Mouse (Mus musculus) neural tube, embryonic 12.5 days (tissue): ENCODE results near the gene Tagap1. TPM values are rescaled to one million over a fixed set of nuclear protein-coding genes. Genes with fewer than 3 reads are reported as not detected.
"Not testable (repeated sequence)": the region's sequence is repeated elsewhere in the genome, so short reads cannot be mapped to it uniquely, and the experiment has no call there.

Source experiments
- ATAC-seq: fragments of 200-750 bp; cut with Nextera tagmentation; 2 replicates; pipeline ENCODE4 v1.8.0; 2017; ENCODE audit warnings: low read depth, mild to moderate bottlenecking, moderate TSS enrichment, moderate library complexity; ENCODE audit not compliant: low FRiP score
- H3K27ac ChIP-seq: fragments of 300-500 bp; sonication (generic); 2 replicates; pipeline ENCODE4 v1.5.1; 2016
- H3K27me3 ChIP-seq: fragments of 300-500 bp; sonication (generic); replicated peaks from 2 replicates; pipeline ENCODE4 v1.6.1; 2016; ENCODE audit warnings: mild to moderate bottlenecking
- H3K36me3 ChIP-seq: fragments of 300-500 bp; sonication (generic); 2 replicates; pipeline ENCODE4 v1.6.1; 2016; ENCODE audit warnings: mild to moderate bottlenecking
- H3K4me1 ChIP-seq: fragments of 300-500 bp; sonication (generic); 2 replicates; pipeline ENCODE4 v1.6.1; 2016
- H3K4me2 ChIP-seq: fragments of 300-500 bp; sonication (generic); replicated peaks from 2 replicates; pipeline ENCODE4 v1.6.1; 2016; ENCODE audit warnings: mild to moderate bottlenecking
- H3K4me3 ChIP-seq: fragments of 300-500 bp; sonication (generic); 2 replicates; pipeline ENCODE4 v1.5.1; 2016
- H3K9ac ChIP-seq: fragments of 300-500 bp; sonication (generic); 2 replicates; pipeline ENCODE4 v1.6.1; 2016; ENCODE audit warnings: mild to moderate bottlenecking
- H3K9me3 ChIP-seq: fragments of 300-500 bp; sonication (generic); 2 replicates; pipeline ENCODE4 v1.6.1; 2016; ENCODE audit warnings: mild to moderate bottlenecking
- WGBS: fragments of 180-500 bp; shearing (Covaris S2); methylation state at CpG from one replicate; pipeline ENCODE4 v1.1.7; 2016; 5-methylcytosine and 5-hydroxymethylcytosine counted together
- polyA plus RNA-seq: library from polyadenylated mRNA; unstranded; fragments of >200 nt; fragmentation: Nextera tagmentation; extraction: Ambion mirVana; gene quantifications from 2 replicates; pipeline ENCODE4 v1.2.1, GENCODE M21; 2016

The Tagap1 gene
- polyA plus RNA-seq, 1 experiment from 2014 or later: 55.7 TPM

GRCm38 (mm10) chr17:6979380-6979779 lies 18.4 kb upstream of the Tagap1 start:
- not testable (repeated sequence) for H3K4me1 ChIP-seq, H3K27ac ChIP-seq, H3K27me3 ChIP-seq, H3K9me3 ChIP-seq, H3K36me3 ChIP-seq
- peak; percentile 14; the same call in 1 of the 2 replicates for ATAC-seq
- H3K9ac ChIP-seq: peak overlapping the region; percentile 59; the same call in 1 of the 2 replicates
- 26% methylated on average over 5 of the region's 5 CpGs for WGBS
- peak overlapping the region; percentile 60 for H3K4me2 ChIP-seq
- H3K4me3 ChIP-seq: peak overlapping the region; percentile 47

DNA sequence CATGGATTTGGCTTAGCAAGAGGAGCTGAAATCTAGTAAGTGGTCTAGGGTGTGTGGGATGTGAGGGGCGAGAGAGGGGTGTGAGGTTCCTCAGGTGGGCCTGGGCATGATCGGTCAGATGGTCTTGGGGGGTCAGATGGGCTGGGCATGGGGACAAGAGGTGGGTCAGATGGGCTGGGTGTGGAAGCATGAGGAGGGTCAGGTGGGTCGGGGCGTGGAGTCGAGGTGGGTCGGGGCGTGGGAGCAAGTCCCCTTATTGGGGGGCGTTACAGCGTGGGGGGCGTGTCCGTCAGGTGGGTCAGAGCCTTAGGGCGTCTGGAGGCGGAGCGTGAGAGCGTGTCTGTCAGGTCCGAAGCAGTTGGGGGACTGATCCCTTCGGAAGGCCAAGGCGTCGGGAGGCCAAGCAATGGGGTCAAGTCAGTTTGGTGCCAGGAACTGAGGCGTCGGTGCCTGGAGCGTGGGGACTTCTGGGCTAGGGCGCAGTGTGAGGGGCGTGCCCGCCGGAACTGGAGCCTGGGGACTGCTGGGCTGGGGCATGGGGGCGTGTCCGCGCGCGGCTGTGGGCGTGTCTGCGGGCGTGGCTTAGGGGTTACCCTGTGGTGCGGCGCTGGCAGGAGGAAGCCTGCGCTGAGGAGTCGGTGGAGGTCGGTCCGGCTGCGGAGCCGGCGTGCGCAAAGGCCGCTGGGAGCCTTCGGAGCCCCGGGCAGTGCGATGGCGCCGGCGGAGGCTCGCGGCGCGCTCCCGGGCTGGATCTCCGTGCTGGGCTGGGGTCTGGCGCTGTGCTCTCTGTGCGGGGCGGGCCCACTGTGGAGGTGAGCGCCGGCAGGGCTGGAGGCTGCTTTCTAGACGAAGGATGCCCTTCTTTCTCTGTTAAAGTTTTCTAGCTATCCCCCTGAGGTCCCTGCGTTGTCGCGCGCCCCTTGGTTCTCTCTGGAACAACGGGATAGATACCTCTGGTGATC lies 17.6 kb upstream of the Tagap1 start, which contains the start of gene Gm49721:
Gm49721 (plus strand) TSS at position 618 of the 962 bp plus-strand sequence.
- not testable (repeated sequence) for H3K36me3 ChIP-seq, H3K9me3 ChIP-seq, H3K27me3 ChIP-seq, H3K27ac ChIP-seq, H3K4me1 ChIP-seq
- peak within 1 kb of the TSS; percentile 47 for H3K4me3 ChIP-seq
- WGBS: 1% methylated on average over 54 of the region's 68 CpGs
- peak within 1 kb of the TSS; percentile 60 for H3K4me2 ChIP-seq
- peak within 1 kb of the TSS; percentile 59 for H3K9ac ChIP-seq
- ATAC-seq: peak; percentile 98

DNA sequence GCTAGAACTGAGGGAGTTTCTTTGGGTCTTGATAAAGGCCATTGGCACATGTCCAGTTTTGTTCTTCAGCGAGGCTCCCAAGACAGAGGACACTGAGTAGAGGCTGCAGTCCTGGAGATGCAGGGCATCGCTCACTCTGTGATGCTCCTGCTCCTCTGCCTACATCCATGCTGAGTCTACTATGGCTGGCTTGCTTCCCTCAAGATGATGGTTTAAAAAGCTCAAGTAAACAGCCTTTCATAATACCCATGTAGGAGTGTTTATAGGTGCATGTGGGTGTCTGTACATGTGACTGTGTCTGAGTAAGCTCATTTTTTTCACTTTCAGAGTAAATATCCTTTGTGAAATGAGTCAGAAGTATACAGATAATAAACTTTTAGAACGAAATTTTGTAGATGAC lies 14.0 kb upstream of the Tagap1 start:
- ATAC-seq, H3K4me1 ChIP-seq, H3K9me3 ChIP-seq, H3K27me3 ChIP-seq, H3K27ac ChIP-seq, H3K36me3 ChIP-seq, H3K9ac ChIP-seq, H3K4me3 ChIP-seq, H3K4me2 ChIP-seq: not testable (repeated sequence)
- 70% methylated on average over 3 of the region's 3 CpGs for WGBS

DNA sequence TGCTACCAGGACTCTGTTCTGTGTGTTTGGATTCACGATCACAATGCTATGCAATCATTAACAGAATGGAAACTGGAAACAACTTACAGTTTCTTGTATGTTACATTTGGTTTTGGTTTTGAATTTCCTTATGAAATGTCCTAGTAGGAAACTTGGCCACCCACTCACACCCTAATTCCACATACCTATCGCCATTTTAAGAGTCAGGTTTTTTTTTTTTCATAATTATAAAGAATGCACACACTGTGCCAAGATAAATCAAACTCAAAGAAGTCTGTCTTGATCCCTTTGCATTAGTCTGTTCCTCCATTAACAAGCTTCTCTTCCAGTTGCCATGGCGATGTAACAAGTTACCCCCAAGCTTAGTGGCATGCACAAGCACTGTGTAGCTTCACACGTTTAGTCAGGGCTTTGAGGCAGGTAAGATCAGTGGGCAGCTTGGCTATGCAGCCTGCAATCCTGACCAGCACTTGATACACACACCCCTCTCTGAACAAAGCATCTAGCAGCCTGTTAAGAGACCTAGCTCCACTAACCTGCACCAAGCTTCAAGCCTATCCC lies 12.0 kb upstream of the Tagap1 start:
- H3K9ac ChIP-seq, H3K36me3 ChIP-seq, H3K9me3 ChIP-seq, H3K4me2 ChIP-seq, H3K4me1 ChIP-seq, H3K27me3 ChIP-seq, ATAC-seq, H3K4me3 ChIP-seq, H3K27ac ChIP-seq: not testable (repeated sequence)
- WGBS: 62% methylated on average over 4 of the region's 4 CpGs

GRCm38 (mm10) chr17:6971238-6971637 lies 10.3 kb upstream of the Tagap1 start:
- H3K9me3 ChIP-seq, H3K4me1 ChIP-seq, H3K4me3 ChIP-seq, H3K27me3 ChIP-seq, H3K4me2 ChIP-seq, ATAC-seq, H3K27ac ChIP-seq, H3K36me3 ChIP-seq, H3K9ac ChIP-seq: not testable (repeated sequence)
- 88% methylated on average over 8 of the region's 8 CpGs for WGBS

DNA sequence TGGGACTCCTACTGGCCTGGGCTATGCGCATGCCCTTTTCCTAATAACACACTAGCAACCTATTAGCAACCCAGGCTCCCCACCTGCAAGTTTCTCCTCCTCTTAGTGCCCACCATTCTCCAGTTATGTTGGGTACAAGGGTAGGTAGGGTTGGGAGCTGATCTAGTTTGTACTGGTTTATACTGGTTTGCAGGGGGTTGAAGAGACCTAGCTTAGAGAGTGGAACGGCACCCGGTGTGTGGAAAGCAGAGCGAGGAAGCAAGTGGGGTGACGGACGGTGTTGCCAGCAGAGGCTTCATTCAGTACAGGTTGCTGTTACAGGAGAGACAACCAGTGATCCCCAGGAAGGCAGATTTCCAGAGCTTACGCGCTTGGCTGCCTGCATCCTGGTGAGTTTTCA lies 9.4 kb upstream of the Tagap1 start, which contains the start of gene Rnaset2b:
Rnaset2b (plus strand) TSS at position 301 of the 400 bp plus-strand sequence.
- not testable (repeated sequence) for H3K4me2 ChIP-seq, H3K4me3 ChIP-seq, H3K9ac ChIP-seq, H3K4me1 ChIP-seq, H3K27me3 ChIP-seq, H3K27ac ChIP-seq, ATAC-seq, H3K9me3 ChIP-seq, H3K36me3 ChIP-seq
- 100% methylated on average over 1 of the region's 8 CpGs for WGBS

GRCm38 (mm10) chr17:6967673-6968072 lies 6.7 kb upstream of the Tagap1 start:
- ATAC-seq, H3K4me2 ChIP-seq, H3K27me3 ChIP-seq, H3K27ac ChIP-seq, H3K36me3 ChIP-seq, H3K9me3 ChIP-seq, H3K4me1 ChIP-seq, H3K4me3 ChIP-seq, H3K9ac ChIP-seq: not testable (repeated sequence)
- WGBS: 38% methylated on average over 1 of the region's 1 CpGs

- 25% methylated on average over 6 of the region's 6 CpGs for WGBS
- not testable (repeated sequence) for ATAC-seq, H3K9me3 ChIP-seq, H3K27me3 ChIP-seq, H3K27ac ChIP-seq, H3K9ac ChIP-seq, H3K4me1 ChIP-seq, H3K4me3 ChIP-seq, H3K4me2 ChIP-seq, H3K36me3 ChIP-seq
These were observed 4.4 kb upstream of the Tagap1 start for GRCm38 (mm10) chr17:6965364-6965763.

- WGBS: 80% methylated on average over 4 of the region's 4 CpGs
- not testable (repeated sequence) for H3K4me1 ChIP-seq, H3K4me3 ChIP-seq, H3K27ac ChIP-seq, H3K9me3 ChIP-seq, H3K27me3 ChIP-seq, H3K36me3 ChIP-seq, ATAC-seq, H3K4me2 ChIP-seq, H3K9ac ChIP-seq
These were observed 2.0 kb upstream of the Tagap1 start for GRCm38 (mm10) chr17:6962936-6963335.

- H3K9me3 ChIP-seq, H3K4me2 ChIP-seq, H3K27ac ChIP-seq, H3K36me3 ChIP-seq, ATAC-seq, H3K4me1 ChIP-seq, H3K27me3 ChIP-seq, H3K9ac ChIP-seq, H3K4me3 ChIP-seq: not testable (repeated sequence)
- 80% methylated on average over 4 of the region's 6 CpGs for WGBS
These were observed 1.4 kb upstream of the Tagap1 start for GRCm38 (mm10) chr17:6962339-6962738.

DNA sequence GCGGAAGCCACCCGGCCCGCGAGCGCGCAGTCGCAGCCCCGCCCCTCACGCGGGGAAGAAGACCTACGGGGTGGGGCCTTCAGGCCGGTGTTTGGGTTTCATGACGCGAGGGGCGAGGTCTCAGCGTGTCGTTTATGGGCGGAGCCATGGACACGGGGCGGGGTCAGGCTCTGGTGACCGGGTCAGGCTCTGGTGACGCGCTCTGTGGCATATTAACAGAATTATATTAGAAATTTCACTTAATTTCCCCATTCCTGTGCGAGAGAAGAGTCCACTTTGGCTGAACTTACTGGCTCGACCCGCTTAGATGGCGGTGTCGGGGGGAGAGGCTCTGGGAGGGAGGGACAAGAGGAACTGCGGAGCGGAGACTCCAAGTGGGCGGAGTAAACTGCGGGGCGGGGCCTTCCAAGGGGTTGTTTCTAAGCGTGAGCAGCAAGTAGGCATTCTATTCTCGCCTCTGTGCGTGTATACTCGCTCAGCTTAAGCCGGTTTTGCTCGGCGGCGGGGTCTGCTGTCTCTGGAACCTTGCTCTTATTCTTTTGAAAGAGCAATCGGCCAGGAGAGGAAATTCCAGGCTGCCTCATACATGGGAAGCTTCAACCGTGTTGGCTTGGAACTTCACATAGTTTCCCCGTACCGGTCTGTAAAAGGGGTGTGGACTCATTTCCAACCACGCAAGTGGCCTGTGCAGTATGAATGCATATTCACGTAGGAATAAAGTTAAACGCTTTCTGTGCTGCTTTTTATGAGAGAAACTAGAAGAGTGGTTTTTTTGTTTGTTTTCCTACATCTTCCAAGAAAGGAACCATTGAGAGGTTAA lies 435 bp upstream of the Tagap1 start:
- H3K9me3 ChIP-seq, H3K36me3 ChIP-seq, H3K4me1 ChIP-seq, H3K4me3 ChIP-seq, H3K27ac ChIP-seq, H3K27me3 ChIP-seq, H3K9ac ChIP-seq: not testable (repeated sequence)
- peak; percentile 97 for ATAC-seq
- peak overlapping the region; percentile 44 for H3K4me2 ChIP-seq
- under 1% methylated on average over 20 of the region's 48 CpGs for WGBS

DNA sequence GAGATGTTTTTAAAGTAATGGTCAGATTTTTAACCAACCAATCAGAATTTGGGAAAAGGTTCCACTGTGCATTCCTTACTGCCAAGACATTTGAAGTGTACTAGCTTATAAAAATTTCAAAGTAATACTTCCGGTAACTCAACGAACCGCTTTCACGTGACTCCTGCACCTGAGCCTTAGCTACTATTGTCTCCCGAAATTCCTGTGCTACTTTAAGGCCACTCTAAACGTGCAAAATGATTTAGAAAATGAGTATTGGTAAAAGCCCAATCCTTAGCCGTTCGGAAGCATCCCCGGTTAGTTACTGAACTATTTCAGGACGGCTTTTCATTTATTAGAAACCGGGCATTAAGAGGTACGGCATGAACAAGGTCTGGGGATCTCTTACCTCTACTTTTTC lies 607 bp downstream of the Tagap1 start:
- H3K36me3 ChIP-seq, H3K27ac ChIP-seq, ATAC-seq, H3K9me3 ChIP-seq, H3K4me1 ChIP-seq, H3K9ac ChIP-seq, H3K27me3 ChIP-seq: not testable (repeated sequence)
- peak overlapping the region; percentile 55 for H3K4me3 ChIP-seq
- H3K4me2 ChIP-seq: peak overlapping the region; percentile 52
- under 1% methylated on average over 12 of the region's 12 CpGs for WGBS
